Comparison of ENCODE assay signal across 12 mouse cellular contexts in genomic region chr11:3105261-3105731, GRCm38 (mm10).
DNase-seq lines count a peak whose midpoint lies in the region; TF ChIP-seq lines count a peak whose summit lies in the region.
"Had no signal": no experiment of that assay in that cellular context is flagged by ENCODE, and none has a peak within 500 bp of the region (broad histone marks: within the 10 kb centered on the region; RNA-seq: fewer than 3 reads in every experiment).

No protein-coding gene starts in this region.

- 88% methylated on average over 21 of the region's 21 CpGs for WGBS in kidney, adult 2 months

- no peak for TF ChIP-seq CTCF in kidney, adult 2 months (conservative IDR thresholded peaks at IDR 0.05; ENCODE audit: insufficient read depth, insufficient read length, low read depth, low read length)

- H3K27ac ChIP-seq in kidney, adult 2 months (ENCODE audit: insufficient read depth, low read depth, low read length) = no peak overlapping the region
- H3K27ac ChIP-seq: embryonic facial prominence, embryonic 10.5 days; kidney, embryonic 15.5 days; limb, embryonic 10.5 days had no signal

- H3ac ChIP-seq in myocyte (ENCODE audit: control insufficient read depth, insufficient read length) = no peak overlapping the region

- DNase-seq in lung, adult 18-20 months = peak; percentile 40 to 56
- no peak for DNase-seq in lung, postnatal 10 days
- DNase-seq in liver = peak; percentile 25
- peak; percentile 56 for DNase-seq in thymus, postnatal 4 days
- no peak for DNase-seq in embryo, embryonic 11 days
- DNase-seq in cerebellum, adult 18-20 months = no peak
- DNase-seq in kidney, adult 2 months = no peak
- DNase-seq: adrenal gland, postnatal 14 days had no signal

- no peaks in the 10 kb centered on the region for H3K27me3 ChIP-seq in myocyte (ENCODE audit: control insufficient read depth, insufficient read depth, insufficient read length)
- peaks cover 1% of the 10 kb centered on the region; the same call in 1 of the 2 replicates for H3K27me3 ChIP-seq in kidney, adult 2 months (replicated peaks; ENCODE audit: control insufficient read depth, insufficient read depth, low read length)
- H3K27me3 ChIP-seq: kidney, embryonic 15.5 days had no signal

- H3K4me1 ChIP-seq in kidney, adult 2 months (ENCODE audit: control insufficient read depth, insufficient read depth, low read length) = no peaks in the 10 kb centered on the region
- H3K4me1 ChIP-seq: embryonic facial prominence, embryonic 10.5 days; kidney, embryonic 15.5 days; limb, embryonic 10.5 days had no signal

- no peak overlapping the region for H3K4me3 ChIP-seq in myocyte
- no peak overlapping the region for H3K4me3 ChIP-seq in kidney, adult 2 months (ENCODE audit: insufficient read depth, low read depth, low read length)
- H3K4me3 ChIP-seq: embryonic facial prominence, embryonic 10.5 days; kidney, embryonic 15.5 days; limb, embryonic 10.5 days had no signal

- H3K79me2 ChIP-seq in myocyte (ENCODE audit: control insufficient read depth, insufficient read depth) = no peaks in the 10 kb centered on the region

- peak overlapping the region; percentile 5 for H3K4me2 ChIP-seq in myocyte (ENCODE audit: low read depth)
- H3K4me2 ChIP-seq: kidney, embryonic 15.5 days had no signal

- H3K36me3 ChIP-seq in myocyte (ENCODE audit: control insufficient read depth, insufficient read depth) = no peaks in the 10 kb centered on the region
- no peaks in the 10 kb centered on the region for H3K36me3 ChIP-seq in kidney, adult 2 months (ENCODE audit: control insufficient read depth, insufficient read depth, low read length)
- H3K36me3 ChIP-seq: embryonic facial prominence, embryonic 10.5 days; kidney, embryonic 15.5 days; limb, embryonic 10.5 days had no signal

- TF ChIP-seq POLR2A in myocyte (IDR thresholded peaks at IDR 0.05; ENCODE audit: insufficient read length, low read depth) = no peak
- no peak for TF ChIP-seq POLR2A in kidney, adult 2 months (IDR thresholded peaks at IDR 0.05; ENCODE audit: low read depth, low read length)

TF ChIP-seq in myocyte, 11 proteins besides CTCF, POLR2A, EP300 and RAD21:
- no peak for TF ChIP-seq USF1 (IDR thresholded peaks at IDR 0.05; ENCODE audit: low read depth)
- no peak for TF ChIP-seq MYOD1 (IDR thresholded peaks at IDR 0.05; ENCODE audit: control insufficient read depth in 1 of 3, insufficient read length in 2 of 3, low read depth in 2 of 3)
- no peak for TF ChIP-seq MYOG (IDR thresholded peaks at IDR 0.05; ENCODE audit: control insufficient read depth in 1 of 3, insufficient read depth in 1 of 3, insufficient read length in 2 of 3, low read depth in 2 of 3)
- TF ChIP-seq TCF12 (IDR thresholded peaks at IDR 0.05; ENCODE audit: insufficient read depth, poor library complexity, severe bottlenecking) = no peak
- TF ChIP-seq SRF (IDR thresholded peaks at IDR 0.05; ENCODE audit: control insufficient read depth, insufficient read length, low read depth) = no peak
- no peak for TF ChIP-seq TCF3 (IDR thresholded peaks at IDR 0.05; ENCODE audit: insufficient read length, low read depth)
- TF ChIP-seq POLR2AphosphoS2 (IDR thresholded peaks at IDR 0.05; ENCODE audit: insufficient read length, low read depth) = no peak
- TF ChIP-seq MAX (IDR thresholded peaks at IDR 0.05; ENCODE audit: low read depth) = no peak

Comparison
In these comparisons a context has a peak if more than half of its experiments do, and no peak if none do; other contexts are left out.
1. DNase-seq: peak in lung, adult 18-20 months (2 of 2), liver (single experiment) and thymus, postnatal 4 days (single experiment); none in lung, postnatal 10 days (single experiment), embryo, embryonic 11 days (single experiment), cerebellum, adult 18-20 months (0 of 2) and kidney, adult 2 months (single experiment).